Mouse (Mus musculus) embryonic facial prominence, embryonic 12.5 days (tissue): ENCODE measurements around the gene Prrt2. TPM values are rescaled to one million over a fixed set of nuclear protein-coding genes. Genes with fewer than 3 reads are reported as not detected.

Experiments
- microRNA-seq: library from miRNA; unstranded; fragments of <30 nt; microRNA quantifications from one replicate; pipeline ENCODE4, GENCODE M21; 2017
- polyA plus RNA-seq: library from polyadenylated mRNA; unstranded; fragments of >200 nt; fragmentation: Nextera tagmentation; extraction: Ambion mirVana; gene quantifications from 2 replicates; pipeline ENCODE4 v1.2.1, GENCODE M21; 2016

Gene Prrt2
- polyA plus RNA-seq, 1 experiment from 2014 or later: 9.6 TPM

Small RNA genes within 50 kb of the gene (microRNA-seq; reads per million reads assigned to microRNA genes)
- not detected for gene Gm44343

Other genes starting within 250 kb of the Prrt2 start
- gene Ypel3, start 244.3 kb downstream of the Prrt2 start, polyA plus RNA-seq: 118 and 119 TPM in 2 replicates
- gene Tbx6, start 239.7 kb downstream of the Prrt2 start, polyA plus RNA-seq: 0.61 and 0.85 TPM in 2 replicates
- 362 and 385 TPM in 2 replicates for gene Ppp4c, start 228.7 kb downstream of the Prrt2 start, polyA plus RNA-seq
- 1.2 and 2.0 TPM in 2 replicates for gene Fam57b, start 223.5 kb downstream of the Prrt2 start, polyA plus RNA-seq
- gene 4930451I11Rik, start 189.6 kb downstream of the Prrt2 start, polyA plus RNA-seq: not detected in 2 replicates
- gene Doc2a, start 173.8 kb downstream of the Prrt2 start, polyA plus RNA-seq: 2.1 and 2.8 TPM in 2 replicates
- gene Hirip3, start 159.2 kb downstream of the Prrt2 start, polyA plus RNA-seq: 43.7 and 45.6 TPM in 2 replicates
- 96.7 and 99.6 TPM in 2 replicates for gene Ino80e, start 158.8 kb downstream of the Prrt2 start, polyA plus RNA-seq
- gene Taok2, start 136.5 kb downstream of the Prrt2 start, polyA plus RNA-seq: 57.7 and 61.3 TPM in 2 replicates
- gene Tmem219, start 98.3 kb downstream of the Prrt2 start, polyA plus RNA-seq: 18.6 and 22.2 TPM in 2 replicates
- 20.6 and 25.0 TPM in 2 replicates for gene Kctd13, start 92.3 kb downstream of the Prrt2 start, polyA plus RNA-seq
- gene Asphd1, start 71.6 kb downstream of the Prrt2 start, polyA plus RNA-seq: 0.55 and 0.77 TPM in 2 replicates
- gene Sez6l2, start 70.6 kb downstream of the Prrt2 start, polyA plus RNA-seq: 0.97 and 1.8 TPM in 2 replicates
- gene Cdipt, start 45.3 kb downstream of the Prrt2 start, polyA plus RNA-seq: 88.0 and 94.0 TPM in 2 replicates
- 0.53 and 1.6 TPM in 2 replicates for gene Cdiptos, start 45.1 kb downstream of the Prrt2 start, polyA plus RNA-seq
- 5.6 and 7.1 TPM in 2 replicates for gene Mvp, start 6.6 kb downstream of the Prrt2 start, polyA plus RNA-seq
- 0.37 TPM in 1 of 2 replicates, not detected in the other for gene Pagr1b, start 4.7 kb downstream of the Prrt2 start, polyA plus RNA-seq
- 51.4 and 76.7 TPM in 2 replicates for gene Pagr1a, start 3.9 kb downstream of the Prrt2 start, polyA plus RNA-seq
- 59.3 and 77.8 TPM in 2 replicates for gene Gm42742, start 114 bp downstream of the Prrt2 start, polyA plus RNA-seq
- 118 and 122 TPM in 2 replicates for gene Maz, start 5.8 kb upstream of the Prrt2 start, polyA plus RNA-seq
- 136 and 141 TPM in 2 replicates for gene Kif22, start 21.3 kb upstream of the Prrt2 start, polyA plus RNA-seq
- gene Zg16, start 66.1 kb upstream of the Prrt2 start, polyA plus RNA-seq: not detected in 2 replicates
- 1.3 and 1.5 TPM in 2 replicates for gene AI467606, start 70.1 kb upstream of the Prrt2 start, polyA plus RNA-seq
- 2.1 and 2.4 TPM in 2 replicates for gene Qprt, start 101.0 kb upstream of the Prrt2 start, polyA plus RNA-seq
- gene Spn, start 116.6 kb upstream of the Prrt2 start, polyA plus RNA-seq: 0.13 TPM in 1 of 2 replicates, not detected in the other
- 73.7 and 82.5 TPM in 2 replicates for gene Cd2bp2, start 174.8 kb upstream of the Prrt2 start, polyA plus RNA-seq
- gene Tbc1d10b, start 187.3 kb upstream of the Prrt2 start, polyA plus RNA-seq: 41.1 and 43.4 TPM in 2 replicates
- gene Mylpf, start 187.7 kb upstream of the Prrt2 start, polyA plus RNA-seq: 65.2 and 79.2 TPM in 2 replicates
- gene Zfp553, start 211.8 kb upstream of the Prrt2 start, polyA plus RNA-seq: 63.2 and 63.3 TPM in 2 replicates
- gene Sept1, start 211.9 kb upstream of the Prrt2 start, polyA plus RNA-seq: 34.0 and 39.7 TPM in 2 replicates
- 82.9 and 89.3 TPM in 2 replicates for gene Zfp771, start 223.1 kb upstream of the Prrt2 start, polyA plus RNA-seq
- gene Dctpp1, start 239.5 kb upstream of the Prrt2 start, polyA plus RNA-seq: 196 and 203 TPM in 2 replicates